21 mouse cellular contexts compared by ENCODE assay signal in genomic region chr3:152522634-152523314, GRCm38 (mm10).
DNase-seq lines count a peak whose midpoint lies in the region; ATAC-seq and TF ChIP-seq lines count a peak whose summit lies in the region.
"Had no signal": no experiment of that assay in that cellular context is flagged by ENCODE, and none has a peak within 500 bp of the region (broad histone marks: within the 10 kb centered on the region; RNA-seq: fewer than 3 reads in every experiment).

No protein-coding gene starts in this region.

- no peak for TF ChIP-seq CTCF in layer of hippocampus, adult 2 months (conservative IDR thresholded peaks at IDR 0.05)
- TF ChIP-seq CTCF in left cerebral cortex, adult 2 months (IDR thresholded peaks at IDR 0.05), result no peak

- H3K27ac ChIP-seq in layer of hippocampus, adult 2 months, result peak overlapping the region; percentile 5; the same call in 1 of the 2 replicates
- H3K27ac ChIP-seq in intestine, embryonic 15.5 days, result 0 out of 2 replicates have a peak overlapping the region, but pooled peaks have one; percentile 17
- no peak overlapping the region for H3K27ac ChIP-seq in stomach, embryonic 15.5 days
- H3K27ac ChIP-seq in left cerebral cortex, adult 2 months, result no peak overlapping the region
- H3K27ac ChIP-seq: embryonic facial prominence, embryonic 12.5 days; heart, embryonic 10.5 days; hindbrain, embryonic 13.5 days; limb, embryonic 15.5 days had no signal

- H3K4me1 ChIP-seq in intestine, embryonic 15.5 days (replicated peaks), result no peaks in the 10 kb centered on the region
- H3K4me1 ChIP-seq in stomach, embryonic 15.5 days, result no peaks in the 10 kb centered on the region
- H3K4me1 ChIP-seq: embryonic facial prominence, embryonic 12.5 days; heart, embryonic 10.5 days; hindbrain, embryonic 13.5 days; limb, embryonic 15.5 days had no signal

- intact Hi-C loops in left cerebral cortex, adult 2 months (cut with DNase I), result no loop called here

- no peak overlapping the region for H3K4me3 ChIP-seq in layer of hippocampus, adult 2 months
- H3K4me3 ChIP-seq in intestine, embryonic 15.5 days (replicated peaks), result no peak overlapping the region
- H3K4me3 ChIP-seq in stomach, embryonic 15.5 days (replicated peaks), result no peak overlapping the region
- no peak overlapping the region for H3K4me3 ChIP-seq in left cerebral cortex, adult 2 months
- H3K4me3 ChIP-seq: embryonic facial prominence, embryonic 12.5 days; heart, embryonic 10.5 days; hindbrain, embryonic 13.5 days; limb, embryonic 15.5 days had no signal

- peak; percentile 61; the same call in 1 of the 2 replicates for ATAC-seq in intestine, embryonic 15.5 days
- peak; percentile 22; the same call in 1 of the 2 replicates for ATAC-seq in stomach, embryonic 15.5 days (ENCODE audit: insufficient read depth, low FRiP score, low read depth)
- ATAC-seq: forebrain, postnatal 0 days; midbrain, embryonic 16.5 days had no signal

- H3K27me3 ChIP-seq in intestine, embryonic 15.5 days (replicated peaks), result no peaks in the 10 kb centered on the region
- no peaks in the 10 kb centered on the region for H3K27me3 ChIP-seq in stomach, embryonic 15.5 days (replicated peaks)
- H3K27me3 ChIP-seq: embryonic facial prominence, embryonic 12.5 days; hindbrain, embryonic 13.5 days; limb, embryonic 15.5 days had no signal

- H3K36me3 ChIP-seq in intestine, embryonic 15.5 days, result no peaks in the 10 kb centered on the region
- H3K36me3 ChIP-seq in stomach, embryonic 15.5 days, result no peaks in the 10 kb centered on the region
- H3K36me3 ChIP-seq: embryonic facial prominence, embryonic 12.5 days; heart, embryonic 10.5 days; hindbrain, embryonic 13.5 days; limb, embryonic 15.5 days had no signal

- DNase-seq in layer of hippocampus, adult 2 months (ENCODE audit: low spot score in 2 of 2), result no peak
- no peak for DNase-seq in layer of hippocampus, adult 11-12 months (ENCODE audit: low spot score)
- peak; percentile 63 for DNase-seq in thymus, postnatal 4 days
- DNase-seq in right cerebral cortex, adult 2 months (ENCODE audit: low spot score in 2 of 2), result no peak
- DNase-seq in gastrocnemius, postnatal 10 days, result no peak
- DNase-seq in left cerebral cortex, adult 2 months (ENCODE audit: extremely low spot score in 1 of 2, low spot score in 2 of 2), result no peak
- DNase-seq: cerebellum, postnatal 10 days; forebrain, postnatal 0 days; gastrocnemius, postnatal 25 days; heart, postnatal 10 days; kidney, adult 9 months; kidney, postnatal 36 days; layer of hippocampus, postnatal 36 days; lung, postnatal 10 days had no signal

- WGBS in intestine, embryonic 15.5 days, result 25% methylated on average over 6 of the region's 6 CpGs
- 44% methylated on average over 6 of the region's 6 CpGs for WGBS in stomach, embryonic 15.5 days

- no peak overlapping the region for H3K4me2 ChIP-seq in intestine, embryonic 15.5 days (replicated peaks)
- no peak overlapping the region for H3K4me2 ChIP-seq in stomach, embryonic 15.5 days
- H3K4me2 ChIP-seq: embryonic facial prominence, embryonic 12.5 days; hindbrain, embryonic 13.5 days; limb, embryonic 15.5 days had no signal

- H3K9me3 ChIP-seq in intestine, embryonic 15.5 days, result no peaks in the 10 kb centered on the region
- no peaks in the 10 kb centered on the region for H3K9me3 ChIP-seq in stomach, embryonic 15.5 days
- H3K9me3 ChIP-seq: embryonic facial prominence, embryonic 12.5 days; heart, embryonic 10.5 days; hindbrain, embryonic 13.5 days; limb, embryonic 15.5 days had no signal

- no peak overlapping the region for H3K9ac ChIP-seq in intestine, embryonic 15.5 days
- H3K9ac ChIP-seq in stomach, embryonic 15.5 days, result no peak overlapping the region
- H3K9ac ChIP-seq: embryonic facial prominence, embryonic 12.5 days; forebrain, postnatal 0 days; hindbrain, embryonic 13.5 days; limb, embryonic 15.5 days had no signal

Comparison
In these comparisons a context has a peak if more than half of its experiments do, and no peak if none do; other contexts are left out.
1. H3K27ac ChIP-seq: peak in layer of hippocampus, adult 2 months (single experiment) and intestine, embryonic 15.5 days (single experiment); none in stomach, embryonic 15.5 days (single experiment) and left cerebral cortex, adult 2 months (single experiment).